Mouse (Mus musculus) intestine, postnatal 0 days (tissue): ENCODE measurements at regions not wholly inside any gene's neighbourhood (a gene's known extent, or its start where the extent isn't known, plus 50 kb on each side); places are given as distances from the start of the nearest gene placed in this dataset.

Experiments
- ATAC-seq: fragments of 200-750 bp; cut with Nextera tagmentation; 2 replicates; pipeline ENCODE4 v1.8.0; 2017; ENCODE audit warnings: mild to moderate bottlenecking, moderate TSS enrichment, moderate library complexity
- H3K27ac ChIP-seq: fragments of 300-500 bp; sonication (generic); 2 replicates; pipeline ENCODE4 v1.5.1; 2014; ENCODE audit warnings: mild to moderate bottlenecking, low read depth, low read length, moderate library complexity
- H3K27me3 ChIP-seq: fragments of 300-500 bp; sonication (generic); replicated peaks from 2 replicates; pipeline ENCODE4 v1.6.1; 2014; ENCODE audit warnings: low read length, mixed read lengths; ENCODE audit not compliant: control insufficient read depth, insufficient read depth
- H3K36me3 ChIP-seq: fragments of 300-500 bp; sonication (generic); 2 replicates; pipeline ENCODE4 v1.6.1; 2014; ENCODE audit warnings: mild to moderate bottlenecking, moderate library complexity; ENCODE audit not compliant: control insufficient read depth, insufficient read depth
- H3K4me1 ChIP-seq: fragments of 300-500 bp; sonication (generic); replicated peaks from 2 replicates; pipeline ENCODE4 v1.6.1; 2014; ENCODE audit warnings: antibody characterized with exemption, low read length, mixed read lengths; ENCODE audit not compliant: control insufficient read depth, insufficient read depth
- H3K4me2 ChIP-seq: fragments of 300-500 bp; sonication (generic); replicated peaks from 2 replicates; pipeline ENCODE4 v1.6.1; 2014; ENCODE audit warnings: low read depth, mild to moderate bottlenecking, moderate library complexity
- H3K4me3 ChIP-seq: fragments of 300-500 bp; sonication (generic); 2 replicates; pipeline ENCODE4 v1.5.1; 2014; ENCODE audit warnings: low read depth, low read length
- H3K9ac ChIP-seq: fragments of 300-500 bp; sonication (generic); 2 replicates; pipeline ENCODE4 v1.6.1; 2014; ENCODE audit warnings: mild to moderate bottlenecking, low read depth, low read length
- H3K9me3 ChIP-seq: fragments of 300-500 bp; sonication (generic); 2 replicates; pipeline ENCODE4 v1.6.1; 2016; ENCODE audit warnings: mixed run types; ENCODE audit not compliant: control insufficient read depth
- CTCF ChIP-seq: sonication (generic); IDR thresholded peaks from 2 replicates; pipeline ENCODE4 v1.5.1; 2016; ENCODE audit warnings: low read depth, mild to moderate bottlenecking, control low read depth, antibody characterized with exemption, moderate library complexity
- WGBS: fragments of 180-500 bp; shearing (Covaris S2); extraction: QIAGEN DNeasy Blood & Tissue Kit; methylation state at CpG from one replicate; pipeline ENCODE4 v1.1.7; 2014; 5-methylcytosine and 5-hydroxymethylcytosine counted together

- Histone ChIP-seq H3K27me3 (no peaks in the 10 kb centered on the region), H3K9ac (no peak overlapping the region), H3K9me3 (no peaks in the 10 kb centered on the region), H3K4me3 (no peak overlapping the region), H3K4me1 (no peaks in the 10 kb centered on the region), H3K4me2 (no peak overlapping the region), H3K36me3 (no peaks in the 10 kb centered on the region), H3K27ac (no peak overlapping the region)
- 0 out of 2 replicates have a peak, but pooled peaks have one; percentile 27 for TF ChIP-seq CTCF
- 60% methylated on average over 2 of the region's 2 CpGs for WGBS
- no peak for ATAC-seq
Observed at GRCm38 (mm10) chr6:10156097-10156496, 1207.9 kb downstream of the Nxph1 start.

GRCm38 (mm10) chr6:10181590-10182183 is 1233.5 kb downstream of the Nxph1 start:
- H3K4me2 ChIP-seq = no peak overlapping the region
- TF ChIP-seq CTCF = no peak
- 77% methylated on average over 7 of the region's 7 CpGs for WGBS

DNA sequence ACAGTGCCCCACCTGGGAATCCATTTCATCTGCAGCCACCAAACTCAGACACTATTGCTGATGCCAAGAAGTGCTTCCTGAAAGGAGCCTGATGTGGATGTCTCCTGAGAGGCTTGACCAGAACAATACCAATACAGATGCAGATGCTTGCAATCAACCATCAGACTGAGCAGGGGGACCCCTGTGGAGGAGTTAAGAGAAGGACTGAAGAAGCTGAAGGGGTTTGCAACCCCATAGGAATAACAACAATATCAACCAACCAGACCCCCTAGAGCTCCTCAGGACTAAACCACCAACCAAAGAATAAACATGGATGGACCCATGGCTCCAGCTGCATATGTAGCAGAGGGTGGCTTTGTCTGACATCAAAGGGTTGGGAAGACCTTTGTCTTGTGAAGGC is 1237.7 kb downstream of the Nxph1 start:
- no peak for TF ChIP-seq CTCF
- no peak for ATAC-seq
- H3K4me2 ChIP-seq = no peak overlapping the region
- no peaks in the 10 kb centered on the region for H3K4me1 ChIP-seq
- no peaks in the 10 kb centered on the region for H3K36me3 ChIP-seq
- H3K27ac ChIP-seq = no peak overlapping the region
- no peaks in the 10 kb centered on the region for H3K9me3 ChIP-seq
- no peaks in the 10 kb centered on the region for H3K27me3 ChIP-seq
- H3K9ac ChIP-seq = no peak overlapping the region
- H3K4me3 ChIP-seq = no peak overlapping the region

More at GRCm38 (mm10) chr6:10181590-10182183, 1233.5 kb downstream of the Nxph1 start:
- Histone ChIP-seq H3K9ac (no peak overlapping the region), H3K4me3 (no peak overlapping the region), H3K9me3 (no peaks in the 10 kb centered on the region), H3K27me3 (no peaks in the 10 kb centered on the region), H3K4me1 (no peaks in the 10 kb centered on the region), H3K27ac (no peak overlapping the region), H3K36me3 (no peaks in the 10 kb centered on the region)
- no peak for ATAC-seq
